Mouse (Mus musculus): Measurements from ENCODE around the gene Tfb2m. TPM values are rescaled to one million over a fixed set of nuclear protein-coding genes. Genes with fewer than 3 reads are reported as not detected.
A peak's percentile ranks its signal among the peaks of the same experiment; 100 is the strongest.
"Not testable (repeated sequence)": the region's sequence is repeated elsewhere in the genome, so short reads cannot be mapped to it uniquely, and the experiment has no call there.

The Tfb2m gene
- polyA plus RNA-seq (2015; fragmentation: Nextera tagmentation; extraction: Ambion mirVana): 26.2 and 31.4 TPM in 2 replicates

DNA sequence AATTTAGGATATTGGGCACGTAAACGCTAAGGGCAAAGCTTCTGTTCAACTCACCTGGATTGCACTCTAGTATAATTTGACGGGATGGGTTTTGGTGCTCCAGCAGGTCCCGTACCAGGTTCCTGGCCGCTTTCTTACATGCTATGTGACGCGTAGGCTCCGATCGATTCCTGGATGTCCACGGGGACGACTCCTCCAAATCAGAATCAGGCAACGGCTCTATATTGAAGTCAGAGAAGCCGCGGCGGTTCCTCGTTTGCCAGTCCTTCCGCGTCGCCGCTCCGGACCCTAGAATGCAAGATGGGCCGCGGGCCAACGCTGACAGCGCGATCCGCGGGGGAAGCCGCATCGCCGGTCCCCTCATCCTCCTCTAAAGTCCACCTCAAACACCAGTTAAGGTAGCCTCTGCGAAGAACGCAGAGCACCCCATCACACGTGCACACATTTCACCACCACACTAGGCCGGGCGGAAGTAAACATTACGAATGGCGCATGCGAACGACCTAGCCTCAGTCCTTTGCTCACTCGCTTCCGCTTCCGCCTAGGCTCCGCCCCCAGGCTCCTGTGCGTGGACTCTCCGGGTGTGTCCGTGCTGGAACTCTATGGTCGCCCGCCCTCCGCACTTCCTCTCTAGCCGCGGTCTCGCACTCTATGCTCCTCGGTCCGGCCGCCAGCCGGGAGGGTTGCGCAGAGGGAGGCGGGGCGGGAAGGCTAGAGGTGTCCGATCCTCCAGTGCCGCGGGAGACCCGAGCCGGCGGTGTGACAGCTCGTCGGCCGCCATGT lies at the start of gene Tfb2m, which contains the start of gene Cnst:
TSS of gene Tfb2m (minus strand) at position 500 of the 783 bp plus-strand sequence.
TSS of gene Cnst (plus strand) at position 603 of the 783 bp plus-strand sequence.
- Histone ChIP-seq H3K27ac (replicated peaks) (peak within 1 kb of the TSS; percentile 93), H3K4me3 (replicated peaks) (peak within 1 kb of the TSS; percentile 73), H3K4me2 (replicated peaks) (peak within 1 kb of the TSS; percentile 76), H3K4me1 (peaks cover 27% of the 10 kb centered on the region), H3K9ac (peak within 1 kb of the TSS; percentile 59)
- not testable (repeated sequence) for H3K27me3 ChIP-seq; H3K9me3 ChIP-seq (replicated peaks); H3K36me3 ChIP-seq
- WGBS: under 1% methylated on average over 66 of the region's 69 CpGs
- peak; percentile 99 for ATAC-seq (ENCODE audit: insufficient number of reproducible peaks, low FRiP score, low TSS enrichment, low read depth)

GRCm38 (mm10) chr1:179592972-179593371 lies 46.9 kb upstream of the Tfb2m start:
- H3K4me1 ChIP-seq: no peaks in the 10 kb centered on the region
- no peak overlapping the region for H3K9ac ChIP-seq
- ATAC-seq (ENCODE audit: insufficient number of reproducible peaks, low FRiP score, low TSS enrichment, low read depth): no peak
- no peak overlapping the region for H3K4me3 ChIP-seq (replicated peaks)
- H3K27ac ChIP-seq (replicated peaks): no peak overlapping the region
- no peaks in the 10 kb centered on the region for H3K9me3 ChIP-seq (replicated peaks)
- H3K4me2 ChIP-seq (replicated peaks): no peak overlapping the region
- no peaks in the 10 kb centered on the region for H3K27me3 ChIP-seq
- H3K36me3 ChIP-seq: peaks cover 4% of the 10 kb centered on the region; the same call in 1 of the 2 replicates
- 77% methylated on average over 7 of the region's 7 CpGs for WGBS

DNA sequence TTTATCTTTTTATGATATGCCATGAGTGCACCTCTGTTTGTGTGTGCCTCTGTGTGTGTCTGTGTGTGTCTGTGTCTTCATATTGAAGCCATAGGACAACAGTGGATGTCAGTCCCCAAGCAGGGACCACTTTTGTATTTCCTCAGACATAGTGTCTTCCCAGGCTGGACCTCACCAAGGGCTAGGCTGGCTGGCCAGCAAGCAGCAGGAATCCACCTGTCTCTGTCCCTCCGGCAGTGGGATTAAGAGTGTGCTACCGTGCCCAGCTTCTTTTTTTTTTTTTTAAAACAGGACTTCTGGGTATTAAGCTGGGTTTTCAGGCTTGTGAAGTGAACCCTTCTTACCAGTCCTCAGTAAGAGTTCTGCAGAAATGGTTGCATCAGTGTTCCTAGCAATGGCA lies 46.1 kb upstream of the Tfb2m start:
- peaks cover 1% of the 10 kb centered on the region; the same call in 1 of the 2 replicates for H3K4me1 ChIP-seq
- ATAC-seq (ENCODE audit: insufficient number of reproducible peaks, low FRiP score, low TSS enrichment, low read depth): no peak

DNA sequence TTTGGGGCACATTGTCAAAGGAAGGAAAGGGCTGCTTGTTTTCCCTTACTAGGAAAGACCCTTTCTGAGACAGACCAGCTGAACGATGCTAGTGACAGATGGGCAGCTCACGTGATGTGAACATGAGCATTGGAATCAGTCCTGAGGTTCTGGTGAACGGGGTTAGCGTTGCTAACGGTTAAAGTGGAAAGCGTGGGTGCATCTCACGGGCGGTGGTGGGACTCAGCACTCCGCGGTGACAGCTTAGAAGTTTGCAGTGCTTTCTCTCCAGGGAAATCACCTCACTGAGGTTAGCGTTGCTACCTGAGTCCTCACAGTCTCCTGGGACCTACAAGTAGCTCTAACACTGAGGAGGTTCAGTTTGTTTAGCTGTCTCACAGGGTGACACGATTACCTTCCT lies 45.6 kb upstream of the Tfb2m start:
- peaks cover 6% of the 10 kb centered on the region for H3K4me1 ChIP-seq
- no peak overlapping the region for H3K27ac ChIP-seq (replicated peaks)
- no peaks in the 10 kb centered on the region for H3K9me3 ChIP-seq (replicated peaks)
- peak; percentile 34; the same call in 1 of the 2 replicates for ATAC-seq (ENCODE audit: insufficient number of reproducible peaks, low FRiP score, low TSS enrichment, low read depth)
- H3K4me3 ChIP-seq (replicated peaks): no peak overlapping the region
- H3K4me2 ChIP-seq (replicated peaks): no peak overlapping the region
- H3K27me3 ChIP-seq: no peaks in the 10 kb centered on the region
- H3K9ac ChIP-seq: no peak overlapping the region
- peaks cover 4% of the 10 kb centered on the region; the same call in 1 of the 2 replicates for H3K36me3 ChIP-seq
- 77% methylated on average over 12 of the region's 12 CpGs for WGBS

More for the DNA sequence above, 46.1 kb upstream of the Tfb2m start:
- H3K27me3 ChIP-seq: no peaks in the 10 kb centered on the region
- H3K27ac ChIP-seq (replicated peaks): no peak overlapping the region
- peaks cover 4% of the 10 kb centered on the region; the same call in 1 of the 2 replicates for H3K36me3 ChIP-seq
- WGBS: 74% methylated on average over 2 of the region's 2 CpGs
- H3K9ac ChIP-seq: no peak overlapping the region
- no peaks in the 10 kb centered on the region for H3K9me3 ChIP-seq (replicated peaks)
- no peak overlapping the region for H3K4me2 ChIP-seq (replicated peaks)
- H3K4me3 ChIP-seq (replicated peaks): no peak overlapping the region

- H3K4me1 ChIP-seq: peaks cover 13% of the 10 kb centered on the region
- H3K4me3 ChIP-seq (replicated peaks): no peak overlapping the region
- WGBS: 73% methylated on average over 4 of the region's 4 CpGs
- H3K4me2 ChIP-seq (replicated peaks): no peak overlapping the region
- no peak for ATAC-seq (ENCODE audit: insufficient number of reproducible peaks, low FRiP score, low TSS enrichment, low read depth)
- H3K36me3 ChIP-seq: peaks cover 4% of the 10 kb centered on the region; the same call in 1 of the 2 replicates
- H3K9me3 ChIP-seq (replicated peaks): no peaks in the 10 kb centered on the region
- H3K27me3 ChIP-seq: no peaks in the 10 kb centered on the region
- no peak overlapping the region for H3K27ac ChIP-seq (replicated peaks)
- no peak overlapping the region for H3K9ac ChIP-seq
These were observed 42.2 kb upstream of the Tfb2m start for GRCm38 (mm10) chr1:179588230-179588629.

DNA sequence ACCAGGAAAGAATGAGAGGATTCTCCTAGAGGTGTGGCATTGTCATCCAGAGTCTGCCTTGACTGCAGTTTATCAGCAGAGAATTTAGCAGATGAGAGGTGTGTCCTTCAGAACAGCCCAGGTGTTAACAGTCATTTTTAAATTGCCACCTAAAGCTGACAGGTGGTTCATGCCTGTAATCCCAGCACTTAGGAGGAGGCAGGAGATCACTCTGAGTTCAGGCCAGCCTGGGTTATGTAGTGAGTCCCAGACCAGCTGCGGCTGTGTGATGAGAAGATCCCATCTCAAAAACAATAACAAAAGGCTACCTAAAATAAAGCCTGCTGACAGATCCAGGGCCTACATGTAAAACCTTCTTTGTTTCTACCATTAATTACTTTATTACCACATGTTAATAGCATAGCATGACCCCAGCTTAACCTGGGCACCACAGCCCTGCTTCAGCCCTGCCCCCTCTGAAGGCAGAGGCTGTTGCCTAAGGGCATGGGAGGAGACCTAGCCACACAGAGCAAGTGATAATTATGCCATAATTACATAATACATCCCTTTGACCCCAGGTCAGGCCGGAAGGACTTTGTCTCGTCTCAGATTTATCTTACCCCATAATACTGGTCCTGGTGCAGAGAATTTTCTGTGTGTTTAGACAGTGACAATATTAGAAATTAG lies 40.5 kb upstream of the Tfb2m start:
- Histone ChIP-seq H3K4me3 (replicated peaks) (no peak overlapping the region), H3K36me3 (no peaks in the 10 kb centered on the region), H3K27me3 (no peaks in the 10 kb centered on the region), H3K4me2 (replicated peaks) (no peak overlapping the region), H3K27ac (replicated peaks) (no peak overlapping the region), H3K9ac (no peak overlapping the region), H3K9me3 (replicated peaks) (no peaks in the 10 kb centered on the region), H3K4me1 (peaks cover 13% of the 10 kb centered on the region)
- no peak for ATAC-seq (ENCODE audit: insufficient number of reproducible peaks, low FRiP score, low TSS enrichment, low read depth)
- WGBS: 26% methylated on average over 3 of the region's 3 CpGs

DNA sequence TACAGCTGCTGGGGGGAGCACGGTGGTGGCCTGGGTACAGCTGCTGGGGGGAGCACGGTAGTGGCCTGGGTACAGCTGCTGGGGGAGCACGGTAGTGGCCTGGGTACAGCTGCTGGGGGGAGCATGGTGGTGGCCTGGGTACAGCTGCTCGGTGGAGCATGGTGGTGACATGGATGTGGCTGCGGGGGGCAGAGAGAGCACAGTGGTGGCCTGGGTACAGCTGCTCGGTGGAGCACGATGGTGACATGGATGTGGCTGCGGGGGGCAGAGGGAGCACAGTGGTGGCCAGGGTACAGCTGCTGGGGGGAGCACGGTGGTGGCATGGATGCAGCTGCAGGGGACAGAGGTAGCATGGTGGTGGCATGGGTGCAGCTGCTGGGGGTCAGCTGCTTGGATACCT lies 39.6 kb upstream of the Tfb2m start:
- ATAC-seq (ENCODE audit: insufficient number of reproducible peaks, low FRiP score, low TSS enrichment, low read depth): no peak
- Histone ChIP-seq H3K9me3 (replicated peaks) (no peaks in the 10 kb centered on the region), H3K27me3 (no peaks in the 10 kb centered on the region), H3K27ac (replicated peaks) (no peak overlapping the region), H3K4me1 (peaks cover 16% of the 10 kb centered on the region), H3K9ac (no peak overlapping the region), H3K36me3 (no peaks in the 10 kb centered on the region), H3K4me2 (replicated peaks) (no peak overlapping the region), H3K4me3 (replicated peaks) (no peak overlapping the region)
- WGBS: 78% methylated on average over 9 of the region's 9 CpGs

- 87% methylated on average over 4 of the region's 4 CpGs for WGBS
- no peaks in the 10 kb centered on the region for H3K9me3 ChIP-seq (replicated peaks)
- no peak overlapping the region for H3K9ac ChIP-seq
- H3K27me3 ChIP-seq: no peaks in the 10 kb centered on the region
- no peak overlapping the region for H3K27ac ChIP-seq (replicated peaks)
- no peak for ATAC-seq (ENCODE audit: insufficient number of reproducible peaks, low FRiP score, low TSS enrichment, low read depth)
- H3K4me2 ChIP-seq (replicated peaks): no peak overlapping the region
- peaks cover 16% of the 10 kb centered on the region for H3K4me1 ChIP-seq
- H3K36me3 ChIP-seq: peaks cover 9% of the 10 kb centered on the region; the same call in 1 of the 2 replicates
- no peak overlapping the region for H3K4me3 ChIP-seq (replicated peaks)
These were observed 38.2 kb upstream of the Tfb2m start for GRCm38 (mm10) chr1:179584220-179584619.

DNA sequence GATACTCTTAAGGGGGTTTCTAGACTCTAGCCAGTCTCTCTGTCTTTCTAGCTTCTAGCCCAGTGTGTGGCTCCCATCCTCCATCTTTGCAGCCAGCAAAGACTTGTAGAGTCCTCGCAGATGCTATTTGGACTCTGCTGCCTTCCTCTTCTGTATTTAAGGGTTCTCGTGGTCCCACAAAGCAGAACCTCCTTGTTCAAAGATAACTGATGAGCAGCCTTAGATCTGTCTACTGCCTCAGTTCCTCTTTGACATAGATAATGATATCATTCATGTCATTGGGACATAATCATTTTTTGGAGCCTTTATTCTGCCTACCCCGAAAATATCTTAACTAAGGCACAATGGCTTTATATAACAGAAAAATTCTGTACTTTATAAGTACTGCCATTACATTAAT lies 37.0 kb upstream of the Tfb2m start:
- ATAC-seq (ENCODE audit: insufficient number of reproducible peaks, low FRiP score, low TSS enrichment, low read depth): no peak
- H3K27me3 ChIP-seq: no peaks in the 10 kb centered on the region
- H3K9ac ChIP-seq: no peak overlapping the region
- H3K4me1 ChIP-seq: peaks cover 16% of the 10 kb centered on the region
- 92% methylated on average over 3 of the region's 3 CpGs for WGBS
- H3K36me3 ChIP-seq: peaks cover 9% of the 10 kb centered on the region; the same call in 1 of the 2 replicates
- H3K4me3 ChIP-seq (replicated peaks): no peak overlapping the region
- no peak overlapping the region for H3K4me2 ChIP-seq (replicated peaks)
- no peak overlapping the region for H3K27ac ChIP-seq (replicated peaks)
- no peaks in the 10 kb centered on the region for H3K9me3 ChIP-seq (replicated peaks)

- Histone ChIP-seq H3K36me3 (peaks cover 9% of the 10 kb centered on the region; the same call in 1 of the 2 replicates), H3K27me3 (no peaks in the 10 kb centered on the region), H3K9ac (no peak overlapping the region), H3K4me2 (replicated peaks) (no peak overlapping the region), H3K9me3 (replicated peaks) (no peaks in the 10 kb centered on the region), H3K4me3 (replicated peaks) (no peak overlapping the region), H3K27ac (replicated peaks) (no peak overlapping the region), H3K4me1 (peaks cover 14% of the 10 kb centered on the region)
- 46% methylated on average over 6 of the region's 6 CpGs for WGBS
- no peak for ATAC-seq (ENCODE audit: insufficient number of reproducible peaks, low FRiP score, low TSS enrichment, low read depth)
These were observed 36.0 kb upstream of the Tfb2m start for GRCm38 (mm10) chr1:179582021-179582433.

- Histone ChIP-seq H3K4me1 (peaks cover 8% of the 10 kb centered on the region; the same call in 1 of the 2 replicates), H3K27ac (replicated peaks) (no peak overlapping the region), H3K9me3 (replicated peaks) (no peaks in the 10 kb centered on the region), H3K4me2 (replicated peaks) (no peak overlapping the region), H3K9ac (no peak overlapping the region), H3K4me3 (replicated peaks) (no peak overlapping the region), H3K27me3 (no peaks in the 10 kb centered on the region), H3K36me3 (peaks cover 9% of the 10 kb centered on the region; the same call in 1 of the 2 replicates)
- ATAC-seq (ENCODE audit: insufficient number of reproducible peaks, low FRiP score, low TSS enrichment, low read depth): no peak
- 77% methylated on average over 10 of the region's 10 CpGs for WGBS
These were observed 35.4 kb upstream of the Tfb2m start for GRCm38 (mm10) chr1:179581422-179581821.
